Mouse (Mus musculus) thymus, adult 2 months (tissue): Measurements from ENCODE around the gene Skint3. TPM values are rescaled to one million over a fixed set of nuclear protein-coding genes. Genes with fewer than 3 reads are reported as not detected.
"Not testable (repeated sequence)": the region's sequence is repeated elsewhere in the genome, so short reads cannot be mapped to it uniquely, and the experiment has no call there.

Source experiments
- DNase-seq: peaks from one replicate; pipeline ENCODE4 v3.0.0; 2021
- H3K27ac ChIP-seq: fragments of 200-500 bp; 2 replicates; pipeline ENCODE4 v1.5.1; 2012; ENCODE audit warnings: low read length, control low read depth; ENCODE audit not compliant: control insufficient read depth, insufficient read depth
- H3K27me3 ChIP-seq: fragments of 200-500 bp; 2 replicates; pipeline ENCODE4 v1.6.1; 2012; ENCODE audit warnings: mild to moderate bottlenecking, low read length, moderate library complexity, mixed read lengths; ENCODE audit not compliant: control insufficient read depth, insufficient read depth
- H3K36me3 ChIP-seq: fragments of 200-500 bp; 2 replicates; pipeline ENCODE4 v1.6.1; 2012; ENCODE audit warnings: mild to moderate bottlenecking, low read length, moderate library complexity; ENCODE audit not compliant: control insufficient read depth, insufficient read depth
- H3K4me1 ChIP-seq: fragments of 200-500 bp; replicated peaks from 2 replicates; pipeline ENCODE4 v1.6.1; 2012; ENCODE audit warnings: low read length; ENCODE audit not compliant: control insufficient read depth, insufficient read depth
- H3K4me3 ChIP-seq: fragments of 200-500 bp; 2 replicates; pipeline ENCODE4 v1.5.1; 2012; ENCODE audit warnings: mild to moderate bottlenecking, low read length, control low read depth, moderate library complexity; ENCODE audit not compliant: control insufficient read depth, insufficient read depth
- CTCF ChIP-seq: fragments of 200-500 bp; IDR thresholded peaks from 2 replicates; pipeline ENCODE4 v1.5.1; 2012; ENCODE audit warnings: mild to moderate bottlenecking, control low read depth, low read length, moderate library complexity, borderline replicate concordance; ENCODE audit not compliant: control insufficient read depth, poor library complexity, insufficient read depth; ENCODE audit errors: extremely low read depth
- POLR2A ChIP-seq: fragments of 200-500 bp; IDR thresholded peaks from 2 replicates; pipeline ENCODE4 v1.6.1; 2012; ENCODE audit warnings: mild to moderate bottlenecking, low read length, control low read depth, moderate library complexity; ENCODE audit not compliant: control insufficient read depth, poor library complexity, insufficient read depth; ENCODE audit errors: extremely low read depth
- WGBS: fragments of 180-500 bp; shearing (Covaris S2); methylation state at CpG from one replicate; pipeline ENCODE4 v1.1.7; 2018; 5-methylcytosine and 5-hydroxymethylcytosine counted together
- polyA plus RNA-seq: library from polyadenylated mRNA; depleted of rRNA; stranded (reverse); fragments of >200 nt; gene quantifications from 2 replicates; pipeline ENCODE4 v1.2.3, GENCODE M21; 2012; rRNA removed

The Skint3 gene
- polyA plus RNA-seq, 1 experiment: 0.57 TPM

- no peaks in the 10 kb centered on the region for H3K27me3 ChIP-seq
- H3K4me1 ChIP-seq: no peaks in the 10 kb centered on the region
- H3K4me3 ChIP-seq: no peak overlapping the region
- TF ChIP-seq POLR2A (no peak), CTCF (no peak)
- no peak for DNase-seq
- no peak overlapping the region for H3K27ac ChIP-seq
- 62% methylated on average over 1 of the region's 1 CpGs for WGBS
- no peaks in the 10 kb centered on the region for H3K36me3 ChIP-seq
Measured at GRCm38 (mm10) chr4:112302305-112302704, 70.3 kb downstream of the Skint3 start.

- WGBS: 92% methylated on average over 3 of the region's 3 CpGs
Measured at GRCm38 (mm10) chr4:112302855-112303509, 70.9 kb downstream of the Skint3 start.

GRCm38 (mm10) chr4:112349111-112349510 lies 117.1 kb downstream of the Skint3 start:
- H3K36me3 ChIP-seq, H3K4me1 ChIP-seq, H3K27ac ChIP-seq, H3K4me3 ChIP-seq, H3K27me3 ChIP-seq, DNase-seq: not testable (repeated sequence)
- 95% methylated on average over 17 of the region's 17 CpGs for WGBS

More at GRCm38 (mm10) chr4:112302855-112303509, 70.9 kb downstream of the Skint3 start:
- Histone ChIP-seq H3K4me3 (no peak overlapping the region), H3K27me3 (no peaks in the 10 kb centered on the region), H3K36me3 (no peaks in the 10 kb centered on the region), H3K27ac (no peak overlapping the region), H3K4me1 (no peaks in the 10 kb centered on the region)
- no peak for DNase-seq
- no peak for TF ChIP-seq CTCF

Other genes with a start within 250 kb of the Skint3 start
- 1.6 and 1.8 TPM in 2 replicates for gene Skint1, start 226.0 kb upstream of the Skint3 start, polyA plus RNA-seq
- 0.43 and 0.70 TPM in 2 replicates for gene Skint4, start 160.2 kb upstream of the Skint3 start, polyA plus RNA-seq
- 0.20 and 0.59 TPM in 2 replicates for gene Skint9, start 201.7 kb downstream of the Skint3 start, polyA plus RNA-seq